Mouse (Mus musculus) heart, embryonic 13.5 days (tissue): Measurements from ENCODE around the gene Grid1. TPM values are rescaled to one million over a fixed set of nuclear protein-coding genes. Genes with fewer than 3 reads are reported as not detected.
A peak's percentile ranks its signal among the peaks of the same experiment; 100 is the strongest.

Experiments
- ATAC-seq: fragments of 200-750 bp; cut with Nextera tagmentation; 2 replicates; pipeline ENCODE4 v1.8.0; 2017; ENCODE audit warnings: moderate TSS enrichment; ENCODE audit not compliant: insufficient number of reproducible peaks, low FRiP score, low TSS enrichment; ENCODE audit errors: extremely low read depth
- H3K27ac ChIP-seq: fragments of 300-500 bp; sonication (generic); replicated peaks from 2 replicates; pipeline ENCODE4 v1.5.1; 2015; ENCODE audit warnings: moderate library complexity, mild to moderate bottlenecking, inconsistent platforms
- H3K27me3 ChIP-seq: fragments of 300-500 bp; sonication (generic); replicated peaks from 2 replicates; pipeline ENCODE4 v1.6.1; 2015; ENCODE audit warnings: mild to moderate bottlenecking, inconsistent platforms
- H3K36me3 ChIP-seq: fragments of 300-500 bp; sonication (generic); 2 replicates; pipeline ENCODE4 v1.6.1; 2015; ENCODE audit warnings: mild to moderate bottlenecking, inconsistent platforms
- H3K4me1 ChIP-seq: fragments of 300-500 bp; sonication (generic); 2 replicates; pipeline ENCODE4 v1.6.1; 2015; ENCODE audit warnings: inconsistent platforms
- H3K4me2 ChIP-seq: fragments of 300-500 bp; sonication (generic); 2 replicates; pipeline ENCODE4 v1.6.1; 2015; ENCODE audit warnings: inconsistent platforms, mild to moderate bottlenecking, moderate library complexity
- H3K4me3 ChIP-seq: fragments of 300-500 bp; sonication (generic); 2 replicates; pipeline ENCODE4 v1.5.1; 2015; ENCODE audit warnings: moderate library complexity, mild to moderate bottlenecking, inconsistent platforms
- H3K9ac ChIP-seq: fragments of 300-500 bp; sonication (generic); 2 replicates; pipeline ENCODE4 v1.6.1; 2015; ENCODE audit warnings: inconsistent platforms, mild to moderate bottlenecking, moderate library complexity
- H3K9me3 ChIP-seq: fragments of 300-500 bp; sonication (generic); 2 replicates; pipeline ENCODE4 v1.6.1; 2016; ENCODE audit warnings: inconsistent platforms
- WGBS: fragments of 180-500 bp; shearing (Covaris S2); methylation state at CpG from one replicate; pipeline ENCODE4 v1.1.7; 2015; ENCODE audit warnings: mixed read lengths; 5-methylcytosine and 5-hydroxymethylcytosine counted together
- polyA plus RNA-seq: library from polyadenylated mRNA; unstranded; fragments of >200 nt; fragmentation: Nextera tagmentation; extraction: Ambion mirVana; gene quantifications from 2 replicates; pipeline ENCODE4 v1.2.1, GENCODE M21; 2015

The Grid1 gene
- polyA plus RNA-seq, 1 experiment from 2014 or later, result 0.55 TPM

GRCm38 (mm10) chr14:34811490-34811808 lies 8.5 kb upstream of the Grid1 start:
- WGBS, result 62% methylated on average over 10 of the region's 10 CpGs
- Histone ChIP-seq H3K27me3 (peaks cover 52% of the 10 kb centered on the region), H3K9me3 (no peaks in the 10 kb centered on the region), H3K27ac (no peak overlapping the region), H3K4me2 (no peak overlapping the region), H3K9ac (no peak overlapping the region), H3K4me3 (no peak overlapping the region), H3K36me3 (no peaks in the 10 kb centered on the region), H3K4me1 (no peaks in the 10 kb centered on the region)
- no peak for ATAC-seq

- WGBS, result 24% methylated on average over 3 of the region's 3 CpGs
- H3K27me3 ChIP-seq, result peaks cover 88% of the 10 kb centered on the region
Observed at GRCm38 (mm10) chr14:34816301-34816700, 3.6 kb upstream of the Grid1 start.

GRCm38 (mm10) chr14:34818387-34818980 lies 1.4 kb upstream of the Grid1 start:
- WGBS, result 4% methylated on average over 9 of the region's 9 CpGs
- H3K9ac ChIP-seq, result no peak overlapping the region
- no peak overlapping the region for H3K27ac ChIP-seq
- H3K9me3 ChIP-seq, result no peaks in the 10 kb centered on the region
- no peak for ATAC-seq
- H3K36me3 ChIP-seq, result no peaks in the 10 kb centered on the region
- peak overlapping the region; percentile 81 for H3K4me2 ChIP-seq
- peaks cover 99% of the 10 kb centered on the region for H3K27me3 ChIP-seq
- H3K4me1 ChIP-seq, result peaks cover 33% of the 10 kb centered on the region
- H3K4me3 ChIP-seq, result peak overlapping the region; percentile 63

More at GRCm38 (mm10) chr14:34816301-34816700, 3.6 kb upstream of the Grid1 start:
- H3K36me3 ChIP-seq, result no peaks in the 10 kb centered on the region
- no peak overlapping the region for H3K4me2 ChIP-seq
- no peak for ATAC-seq
- no peak overlapping the region for H3K27ac ChIP-seq
- H3K9me3 ChIP-seq, result no peaks in the 10 kb centered on the region
- no peak overlapping the region for H3K4me3 ChIP-seq
- H3K9ac ChIP-seq, result no peak overlapping the region
- H3K4me1 ChIP-seq, result peaks cover 21% of the 10 kb centered on the region

GRCm38 (mm10) chr14:34819121-34819918 lies 588 bp upstream of the Grid1 start:
- peak overlapping the region; percentile 63 for H3K4me3 ChIP-seq
- WGBS, result under 1% methylated on average over 66 of the region's 85 CpGs
- H3K4me1 ChIP-seq, result peaks cover 33% of the 10 kb centered on the region
- ATAC-seq, result no peak
- no peak overlapping the region for H3K27ac ChIP-seq
- peak overlapping the region; percentile 81 for H3K4me2 ChIP-seq
- H3K9me3 ChIP-seq, result no peaks in the 10 kb centered on the region
- H3K27me3 ChIP-seq, result peaks cover 100% of the 10 kb centered on the region
- no peaks in the 10 kb centered on the region for H3K36me3 ChIP-seq
- H3K9ac ChIP-seq, result peak overlapping the region; percentile 73

- Histone ChIP-seq H3K27me3 (peaks cover 92% of the 10 kb centered on the region), H3K4me3 (peak overlapping the region; percentile 63), H3K9me3 (no peaks in the 10 kb centered on the region), H3K9ac (peak overlapping the region; percentile 73), H3K27ac (no peak overlapping the region), H3K4me1 (peaks cover 33% of the 10 kb centered on the region), H3K4me2 (peak overlapping the region; percentile 81), H3K36me3 (no peaks in the 10 kb centered on the region)
- no peak for ATAC-seq
- under 1% methylated on average over 12 of the region's 12 CpGs for WGBS
Observed at GRCm38 (mm10) chr14:34820653-34821005, 721 bp downstream of the Grid1 start.

GRCm38 (mm10) chr14:34821131-34821790 lies 1.4 kb downstream of the Grid1 start:
- Histone ChIP-seq H3K4me1 (peaks cover 33% of the 10 kb centered on the region), H3K4me2 (peak overlapping the region; percentile 81), H3K36me3 (no peaks in the 10 kb centered on the region), H3K4me3 (peak overlapping the region; percentile 63), H3K27ac (no peak overlapping the region), H3K9me3 (no peaks in the 10 kb centered on the region), H3K9ac (no peak overlapping the region), H3K27me3 (peaks cover 92% of the 10 kb centered on the region)
- ATAC-seq, result no peak
- 2% methylated on average over 26 of the region's 26 CpGs for WGBS

GRCm38 (mm10) chr14:34823136-34823535 lies 3.2 kb downstream of the Grid1 start:
- ATAC-seq, result no peak
- no peak overlapping the region for H3K27ac ChIP-seq
- peak overlapping the region; percentile 40 for H3K4me3 ChIP-seq
- H3K4me1 ChIP-seq, result peaks cover 33% of the 10 kb centered on the region
- WGBS, result 2% methylated on average over 17 of the region's 17 CpGs
- H3K4me2 ChIP-seq, result peak overlapping the region; percentile 68
- no peaks in the 10 kb centered on the region for H3K36me3 ChIP-seq
- H3K9ac ChIP-seq, result 0 out of 2 replicates have a peak overlapping the region, but pooled peaks have one; percentile 40
- H3K27me3 ChIP-seq, result peaks cover 76% of the 10 kb centered on the region
- H3K9me3 ChIP-seq, result no peaks in the 10 kb centered on the region

- H3K9me3 ChIP-seq, result no peaks in the 10 kb centered on the region
- H3K27ac ChIP-seq, result no peak overlapping the region
- H3K4me2 ChIP-seq, result no peak overlapping the region
- no peak overlapping the region for H3K4me3 ChIP-seq
- ATAC-seq, result no peak
- peaks cover 29% of the 10 kb centered on the region for H3K4me1 ChIP-seq
- H3K9ac ChIP-seq, result no peak overlapping the region
- WGBS, result 77% methylated on average over 3 of the region's 3 CpGs
- peaks cover 66% of the 10 kb centered on the region for H3K27me3 ChIP-seq
- no peaks in the 10 kb centered on the region for H3K36me3 ChIP-seq
Observed at GRCm38 (mm10) chr14:34824186-34824585, 4.3 kb downstream of the Grid1 start.

- H3K4me2 ChIP-seq, result no peak overlapping the region
- no peak for ATAC-seq
- H3K27me3 ChIP-seq, result peaks cover 48% of the 10 kb centered on the region
- no peak overlapping the region for H3K4me3 ChIP-seq
- peaks cover 16% of the 10 kb centered on the region for H3K4me1 ChIP-seq
- H3K36me3 ChIP-seq, result no peaks in the 10 kb centered on the region
- H3K27ac ChIP-seq, result no peak overlapping the region
- H3K9me3 ChIP-seq, result no peaks in the 10 kb centered on the region
- no peak overlapping the region for H3K9ac ChIP-seq
- WGBS, result 35% methylated on average over 3 of the region's 3 CpGs
Observed at GRCm38 (mm10) chr14:34825902-34826301, 6.0 kb downstream of the Grid1 start.

- H3K4me2 ChIP-seq, result no peak overlapping the region
- no peak overlapping the region for H3K9ac ChIP-seq
- no peak overlapping the region for H3K4me3 ChIP-seq
- no peak for ATAC-seq
- H3K27me3 ChIP-seq, result peaks cover 14% of the 10 kb centered on the region
- 63% methylated on average over 6 of the region's 6 CpGs for WGBS
- H3K9me3 ChIP-seq, result no peaks in the 10 kb centered on the region
- no peaks in the 10 kb centered on the region for H3K4me1 ChIP-seq
- no peak overlapping the region for H3K27ac ChIP-seq
- no peaks in the 10 kb centered on the region for H3K36me3 ChIP-seq
Observed at GRCm38 (mm10) chr14:34829831-34830230, 9.9 kb downstream of the Grid1 start.

GRCm38 (mm10) chr14:34837145-34837544 lies 17.2 kb downstream of the Grid1 start:
- 69% methylated on average over 3 of the region's 3 CpGs for WGBS

More at GRCm38 (mm10) chr14:34837145-34837544, 17.2 kb downstream of the Grid1 start:
- H3K27ac ChIP-seq, result no peak overlapping the region
- H3K9ac ChIP-seq, result no peak overlapping the region
- H3K9me3 ChIP-seq, result no peaks in the 10 kb centered on the region
- peaks cover 5% of the 10 kb centered on the region; the same call in 1 of the 2 replicates for H3K27me3 ChIP-seq
- H3K4me2 ChIP-seq, result no peak overlapping the region
- no peak overlapping the region for H3K4me3 ChIP-seq
- no peaks in the 10 kb centered on the region for H3K36me3 ChIP-seq
- no peaks in the 10 kb centered on the region for H3K4me1 ChIP-seq
- ATAC-seq, result no peak
